Mouse (Mus musculus) neural tube, embryonic 13.5 days (tissue): ENCODE data around the gene Kcnc2. TPM values are rescaled to one million over a fixed set of nuclear protein-coding genes. Genes with fewer than 3 reads are reported as not detected.

ENCODE experiments used
- ATAC-seq: fragments of 200-750 bp; cut with Nextera tagmentation; 2 replicates; pipeline ENCODE4 v1.8.0; 2017; ENCODE audit warnings: low read depth, mild to moderate bottlenecking, moderate TSS enrichment, moderate library complexity
- H3K27ac ChIP-seq: fragments of 300-500 bp; sonication (generic); replicated peaks from 2 replicates; pipeline ENCODE4 v1.5.1; 2015; ENCODE audit warnings: moderate library complexity, mild to moderate bottlenecking, inconsistent platforms
- H3K27me3 ChIP-seq: fragments of 300-500 bp; sonication (generic); 2 replicates; pipeline ENCODE4 v1.6.1; 2015; ENCODE audit warnings: mild to moderate bottlenecking, inconsistent platforms
- H3K36me3 ChIP-seq: fragments of 300-500 bp; sonication (generic); 2 replicates; pipeline ENCODE4 v1.6.1; 2015; ENCODE audit warnings: mild to moderate bottlenecking, inconsistent platforms
- H3K4me1 ChIP-seq: fragments of 300-500 bp; sonication (generic); replicated peaks from 2 replicates; pipeline ENCODE4 v1.6.1; 2015; ENCODE audit warnings: inconsistent platforms
- H3K4me2 ChIP-seq: fragments of 300-500 bp; sonication (generic); 2 replicates; pipeline ENCODE4 v1.6.1; 2015; ENCODE audit warnings: inconsistent platforms, mild to moderate bottlenecking, moderate library complexity
- H3K4me3 ChIP-seq: fragments of 300-500 bp; sonication (generic); 2 replicates; pipeline ENCODE4 v1.5.1; 2015; ENCODE audit warnings: mild to moderate bottlenecking, inconsistent platforms
- H3K9ac ChIP-seq: fragments of 300-500 bp; sonication (generic); 2 replicates; pipeline ENCODE4 v1.6.1; 2015; ENCODE audit warnings: moderate library complexity, mild to moderate bottlenecking, inconsistent platforms
- H3K9me3 ChIP-seq: fragments of 300-500 bp; sonication (generic); 2 replicates; pipeline ENCODE4 v1.6.1; 2016; ENCODE audit warnings: inconsistent platforms
- WGBS: fragments of 180-500 bp; shearing (Covaris S2); methylation state at CpG from one replicate; pipeline ENCODE4 v1.1.7; 2015; 5-methylcytosine and 5-hydroxymethylcytosine counted together
- polyA plus RNA-seq: library from polyadenylated mRNA; unstranded; fragments of >200 nt; fragmentation: Nextera tagmentation; extraction: Ambion mirVana; gene quantifications from 2 replicates; pipeline ENCODE4 v1.2.1, GENCODE M21; 2015

Kcnc2 gene
- polyA plus RNA-seq, 1 experiment from 2014 or later = 6.4 TPM

GRCm38 (mm10) chr10:112400591-112401404, 129.9 kb downstream of the Kcnc2 start:
- Histone ChIP-seq H3K27me3 (no peaks in the 10 kb centered on the region), H3K27ac (no peak overlapping the region), H3K4me2 (no peak overlapping the region), H3K9ac (no peak overlapping the region), H3K4me1 (peaks cover 16% of the 10 kb centered on the region), H3K9me3 (no peaks in the 10 kb centered on the region), H3K36me3 (no peaks in the 10 kb centered on the region), H3K4me3 (no peak overlapping the region)
- ATAC-seq = no peak
- 58% methylated on average over 9 of the region's 9 CpGs for WGBS

GRCm38 (mm10) chr10:112409525-112409924, 138.6 kb downstream of the Kcnc2 start:
- WGBS = 72% methylated on average over 2 of the region's 2 CpGs

GRCm38 (mm10) chr10:112423327-112423726, 152.4 kb downstream of the Kcnc2 start:
- H3K9ac ChIP-seq = no peak overlapping the region
- ATAC-seq = no peak
- no peak overlapping the region for H3K27ac ChIP-seq
- H3K9me3 ChIP-seq = no peaks in the 10 kb centered on the region
- WGBS = 57% methylated on average over 10 of the region's 10 CpGs
- no peaks in the 10 kb centered on the region for H3K4me1 ChIP-seq
- no peak overlapping the region for H3K4me2 ChIP-seq
- no peaks in the 10 kb centered on the region for H3K27me3 ChIP-seq
- H3K36me3 ChIP-seq = no peaks in the 10 kb centered on the region
- H3K4me3 ChIP-seq = no peak overlapping the region

More at GRCm38 (mm10) chr10:112409525-112409924, 138.6 kb downstream of the Kcnc2 start:
- Histone ChIP-seq H3K27ac (no peak overlapping the region), H3K27me3 (no peaks in the 10 kb centered on the region), H3K4me1 (no peaks in the 10 kb centered on the region), H3K4me2 (no peak overlapping the region), H3K9me3 (no peaks in the 10 kb centered on the region), H3K36me3 (no peaks in the 10 kb centered on the region), H3K9ac (no peak overlapping the region), H3K4me3 (no peak overlapping the region)
- ATAC-seq = no peak

GRCm38 (mm10) chr10:112436950-112437349, 166.0 kb downstream of the Kcnc2 start:
- no peaks in the 10 kb centered on the region for H3K9me3 ChIP-seq
- H3K27me3 ChIP-seq = no peaks in the 10 kb centered on the region
- H3K4me2 ChIP-seq = no peak overlapping the region
- H3K9ac ChIP-seq = no peak overlapping the region
- 87% methylated on average over 2 of the region's 2 CpGs for WGBS
- H3K4me1 ChIP-seq = no peaks in the 10 kb centered on the region
- no peaks in the 10 kb centered on the region for H3K36me3 ChIP-seq
- no peak overlapping the region for H3K4me3 ChIP-seq
- ATAC-seq = no peak
- H3K27ac ChIP-seq = no peak overlapping the region

GRCm38 (mm10) chr10:112444640-112445039, 173.7 kb downstream of the Kcnc2 start:
- no peak overlapping the region for H3K9ac ChIP-seq
- 74% methylated on average over 4 of the region's 4 CpGs for WGBS
- H3K9me3 ChIP-seq = no peaks in the 10 kb centered on the region
- ATAC-seq = no peak
- no peak overlapping the region for H3K27ac ChIP-seq
- no peaks in the 10 kb centered on the region for H3K27me3 ChIP-seq
- no peak overlapping the region for H3K4me3 ChIP-seq
- no peaks in the 10 kb centered on the region for H3K36me3 ChIP-seq
- H3K4me2 ChIP-seq = no peak overlapping the region
- no peaks in the 10 kb centered on the region for H3K4me1 ChIP-seq

- no peaks in the 10 kb centered on the region for H3K27me3 ChIP-seq
- no peak overlapping the region for H3K9ac ChIP-seq
- no peak overlapping the region for H3K4me2 ChIP-seq
- 84% methylated on average over 5 of the region's 5 CpGs for WGBS
- H3K36me3 ChIP-seq = 0 out of 2 replicates have a peak, but pooled peaks cover 4% of the 10 kb centered on the region
- no peak overlapping the region for H3K4me3 ChIP-seq
- H3K9me3 ChIP-seq = 0 out of 2 replicates have a peak, but pooled peaks cover 2% of the 10 kb centered on the region
- ATAC-seq = no peak
- H3K4me1 ChIP-seq = no peaks in the 10 kb centered on the region
- H3K27ac ChIP-seq = no peak overlapping the region
Observed at GRCm38 (mm10) chr10:112450910-112451309, 180.0 kb downstream of the Kcnc2 start.

- no peak for ATAC-seq
- no peak overlapping the region for H3K27ac ChIP-seq
- WGBS = 81% methylated on average over 6 of the region's 6 CpGs
Observed at GRCm38 (mm10) chr10:112468689-112469384, 197.9 kb downstream of the Kcnc2 start.

GRCm38 (mm10) chr10:112474122-112474810, 203.3 kb downstream of the Kcnc2 start:
- Histone ChIP-seq H3K27ac (no peak overlapping the region), H3K36me3 (no peaks in the 10 kb centered on the region), H3K9ac (no peak overlapping the region), H3K4me2 (no peak overlapping the region), H3K4me3 (no peak overlapping the region), H3K4me1 (no peaks in the 10 kb centered on the region), H3K9me3 (no peaks in the 10 kb centered on the region), H3K27me3 (no peaks in the 10 kb centered on the region)
- 90% methylated on average over 6 of the region's 6 CpGs for WGBS
- no peak for ATAC-seq

More at GRCm38 (mm10) chr10:112468689-112469384, 197.9 kb downstream of the Kcnc2 start:
- no peaks in the 10 kb centered on the region for H3K4me1 ChIP-seq
- no peaks in the 10 kb centered on the region for H3K27me3 ChIP-seq
- H3K4me2 ChIP-seq = no peak overlapping the region
- no peak overlapping the region for H3K9ac ChIP-seq
- H3K36me3 ChIP-seq = no peaks in the 10 kb centered on the region
- H3K4me3 ChIP-seq = no peak overlapping the region
- H3K9me3 ChIP-seq = no peaks in the 10 kb centered on the region

- no peak overlapping the region for H3K27ac ChIP-seq
- 86% methylated on average over 2 of the region's 2 CpGs for whole genome bisulfite sequencing
- no peaks in the 10 kb centered on the region for H3K4me1 ChIP-seq
- no peaks in the 10 kb centered on the region for H3K27me3 ChIP-seq
- no peak overlapping the region for H3K4me2 ChIP-seq
- H3K36me3 ChIP-seq = no peaks in the 10 kb centered on the region
- no peaks in the 10 kb centered on the region for H3K9me3 ChIP-seq
- H3K9ac ChIP-seq = no peak overlapping the region
- H3K4me3 ChIP-seq = no peak overlapping the region
- no peak for ATAC-seq
Observed at GRCm38 (mm10) chr10:112481461-112481860, 210.5 kb downstream of the Kcnc2 start.

GRCm38 (mm10) chr10:112481921-112482607, 211.1 kb downstream of the Kcnc2 start:
- WGBS = 89% methylated on average over 9 of the region's 9 CpGs
- no peak for ATAC-seq
- no peak overlapping the region for H3K27ac ChIP-seq

GRCm38 (mm10) chr10:112484387-112485105, 213.6 kb downstream of the Kcnc2 start:
- WGBS = 80% methylated on average over 11 of the region's 11 CpGs
- Histone ChIP-seq H3K4me2 (no peak overlapping the region), H3K9ac (no peak overlapping the region), H3K4me3 (no peak overlapping the region), H3K36me3 (no peaks in the 10 kb centered on the region), H3K27ac (no peak overlapping the region), H3K9me3 (no peaks in the 10 kb centered on the region), H3K4me1 (no peaks in the 10 kb centered on the region), H3K27me3 (no peaks in the 10 kb centered on the region)
- no peak for ATAC-seq

More at GRCm38 (mm10) chr10:112481921-112482607, 211.1 kb downstream of the Kcnc2 start:
- H3K27me3 ChIP-seq = no peaks in the 10 kb centered on the region
- H3K4me1 ChIP-seq = no peaks in the 10 kb centered on the region
- H3K9me3 ChIP-seq = no peaks in the 10 kb centered on the region
- no peak overlapping the region for H3K9ac ChIP-seq
- H3K36me3 ChIP-seq = no peaks in the 10 kb centered on the region
- H3K4me2 ChIP-seq = no peak overlapping the region
- H3K4me3 ChIP-seq = no peak overlapping the region
